Mouse (Mus musculus): ENCODE measurements around the gene Mrps23. TPM values are rescaled to one million over a fixed set of nuclear protein-coding genes. Genes with fewer than 3 reads are reported as not detected.
A peak's percentile ranks its signal among the peaks of the same experiment; 100 is the strongest.

Gene Mrps23
- polyA plus RNA-seq, 1 experiment: 74.9 TPM

DNA sequence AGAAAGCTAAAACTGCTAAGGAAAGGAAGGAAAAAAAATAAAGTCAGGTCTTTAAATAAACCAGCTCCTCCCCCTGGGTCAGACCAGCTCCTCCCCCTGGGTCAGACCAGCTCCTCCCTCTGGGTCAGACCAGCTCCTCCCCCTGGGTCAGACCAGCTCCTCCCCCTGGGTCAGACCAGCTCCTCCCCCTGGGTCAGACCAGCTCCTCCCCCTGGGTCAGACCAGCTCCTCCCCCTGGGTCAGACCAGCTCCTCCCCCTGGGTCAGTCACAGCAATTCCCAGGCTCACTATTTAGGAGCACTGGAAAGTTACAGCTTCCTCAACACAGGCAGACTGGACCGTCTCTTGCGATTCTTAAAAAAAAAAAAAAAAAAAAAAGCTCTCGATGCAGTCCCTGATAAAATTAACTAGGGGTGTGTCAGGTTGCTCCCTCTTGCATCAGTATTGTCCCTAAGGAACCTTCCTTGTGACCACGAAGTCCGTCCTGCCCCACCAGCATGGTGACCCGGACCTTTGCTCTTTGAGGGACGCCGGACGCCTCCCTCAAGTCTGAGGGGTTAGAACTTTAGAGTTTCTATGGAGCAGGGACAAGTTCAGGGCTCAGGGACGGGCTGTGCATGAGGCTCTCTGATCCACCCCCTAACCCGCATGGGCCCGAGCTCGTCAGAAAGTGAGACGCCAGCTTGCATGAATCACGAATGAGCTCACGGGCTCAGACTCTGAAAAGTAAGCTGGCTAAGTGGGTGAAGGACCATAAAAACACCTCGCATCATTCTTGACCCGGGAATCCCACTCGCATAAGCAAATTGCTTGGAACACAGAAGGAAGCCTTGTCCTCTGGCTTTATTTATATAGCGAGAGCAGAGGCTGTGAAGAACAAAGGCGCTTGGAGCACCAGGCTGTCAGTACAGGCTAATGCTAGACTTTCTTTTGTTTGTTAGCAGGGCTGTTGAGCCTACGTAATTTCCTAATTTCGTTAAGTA, 31.3 kb downstream of the Mrps23 start:
- peak; percentile 79 for DNase-seq (ENCODE audit: low read depth)

DNA sequence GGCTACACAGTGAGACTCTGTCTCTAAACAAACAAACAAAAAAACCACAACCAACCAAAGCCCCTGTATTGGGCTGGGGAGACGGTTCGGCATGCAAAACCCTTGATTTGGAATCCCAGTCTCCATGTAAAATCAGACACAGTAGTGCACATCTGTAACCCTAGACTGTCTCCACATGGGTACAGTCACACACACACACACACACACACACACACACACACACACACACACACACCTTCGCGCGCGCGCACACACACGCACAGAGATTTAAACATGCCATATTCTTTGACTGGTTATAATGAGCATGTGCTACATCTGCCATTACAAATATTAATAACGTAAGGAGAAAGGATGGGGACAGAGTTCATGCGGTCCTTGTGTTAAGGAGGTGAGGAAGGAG, 36.1 kb downstream of the Mrps23 start:
- no peak for TF ChIP-seq POLR2A (IDR thresholded peaks at IDR 0.05; ENCODE audit: borderline replicate concordance, extremely low read depth, insufficient read depth, insufficient read length, poor library complexity, severe bottlenecking)
- TF ChIP-seq CTCF (IDR thresholded peaks at IDR 0.05; ENCODE audit: borderline replicate concordance, extremely low read depth, insufficient read depth, insufficient read length): no peak

More for the DNA sequence above, 31.3 kb downstream of the Mrps23 start:
- TF ChIP-seq CTCF (IDR thresholded peaks at IDR 0.05; ENCODE audit: borderline replicate concordance, extremely low read depth, insufficient read depth, insufficient read length): no peak
- TF ChIP-seq POLR2A (IDR thresholded peaks at IDR 0.05; ENCODE audit: borderline replicate concordance, extremely low read depth, insufficient read depth, insufficient read length, poor library complexity, severe bottlenecking): no peak

DNA sequence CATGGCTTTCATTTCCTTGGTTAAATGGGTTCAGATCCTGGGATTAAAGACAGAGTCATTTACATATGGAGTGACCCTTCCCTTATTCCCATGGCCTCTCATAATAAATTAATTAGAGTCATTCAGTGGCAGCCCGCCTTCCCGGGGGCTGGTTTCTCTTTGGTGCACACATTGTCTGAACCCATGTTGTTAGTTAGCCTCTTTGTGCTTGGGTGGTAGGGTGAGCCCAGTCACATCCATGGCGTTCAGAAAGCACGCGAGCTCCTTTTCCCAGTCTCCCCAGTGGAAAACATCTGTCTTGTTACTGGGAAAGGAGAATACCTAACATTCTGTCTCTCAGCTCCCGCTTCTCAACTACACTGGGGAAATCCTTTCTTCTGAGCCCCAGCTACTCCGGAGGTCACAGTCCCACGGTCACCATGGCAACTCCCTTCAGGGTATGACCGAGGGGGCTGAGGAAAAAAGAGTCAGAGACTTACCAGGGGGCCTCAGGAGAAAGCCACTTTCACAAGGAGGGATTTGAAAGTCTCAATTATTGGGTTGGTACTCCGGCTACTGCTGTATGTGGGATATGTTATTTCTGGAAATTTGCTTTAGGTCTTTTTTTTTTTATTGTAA, 36.7 kb downstream of the Mrps23 start:
- TF ChIP-seq POLR2A (IDR thresholded peaks at IDR 0.05; ENCODE audit: borderline replicate concordance, extremely low read depth, insufficient read depth, insufficient read length, poor library complexity, severe bottlenecking) (no peak), CTCF (IDR thresholded peaks at IDR 0.05; ENCODE audit: borderline replicate concordance, extremely low read depth, insufficient read depth, insufficient read length) (no peak)
- DNase-seq (ENCODE audit: low read depth): peak; percentile 93

More for the DNA sequence above, 36.1 kb downstream of the Mrps23 start:
- no peak for DNase-seq (ENCODE audit: low read depth)

GRCm38 (mm10) chr11:88241468-88242301, 37.5 kb downstream of the Mrps23 start:
- no peak for TF ChIP-seq CTCF (IDR thresholded peaks at IDR 0.05; ENCODE audit: borderline replicate concordance, extremely low read depth, insufficient read depth, insufficient read length)
- TF ChIP-seq POLR2A (IDR thresholded peaks at IDR 0.05; ENCODE audit: borderline replicate concordance, extremely low read depth, insufficient read depth, insufficient read length, poor library complexity, severe bottlenecking): no peak
- peak; percentile 45 for DNase-seq (ENCODE audit: low read depth)

- no peak for TF ChIP-seq CTCF (IDR thresholded peaks at IDR 0.05; ENCODE audit: borderline replicate concordance, extremely low read depth, insufficient read depth, insufficient read length)
- no peak for TF ChIP-seq POLR2A (IDR thresholded peaks at IDR 0.05; ENCODE audit: borderline replicate concordance, extremely low read depth, insufficient read depth, insufficient read length, poor library complexity, severe bottlenecking)
- DNase-seq (ENCODE audit: low read depth): no peak
Observed at GRCm38 (mm10) chr11:88245581-88246170, 41.5 kb downstream of the Mrps23 start.

- no peak for DNase-seq (ENCODE audit: low read depth)
- TF ChIP-seq CTCF (IDR thresholded peaks at IDR 0.05; ENCODE audit: borderline replicate concordance, extremely low read depth, insufficient read depth, insufficient read length): no peak
- TF ChIP-seq POLR2A (IDR thresholded peaks at IDR 0.05; ENCODE audit: borderline replicate concordance, extremely low read depth, insufficient read depth, insufficient read length, poor library complexity, severe bottlenecking): no peak
Observed at GRCm38 (mm10) chr11:88248636-88249035, 44.4 kb downstream of the Mrps23 start.

- TF ChIP-seq POLR2A (IDR thresholded peaks at IDR 0.05; ENCODE audit: borderline replicate concordance, extremely low read depth, insufficient read depth, insufficient read length, poor library complexity, severe bottlenecking) (no peak), CTCF (IDR thresholded peaks at IDR 0.05; ENCODE audit: borderline replicate concordance, extremely low read depth, insufficient read depth, insufficient read length) (no peak)
- DNase-seq (ENCODE audit: low read depth): no peak
Observed at GRCm38 (mm10) chr11:88250568-88250967, 46.4 kb downstream of the Mrps23 start.

- TF ChIP-seq POLR2A (IDR thresholded peaks at IDR 0.05; ENCODE audit: borderline replicate concordance, extremely low read depth, insufficient read depth, insufficient read length, poor library complexity, severe bottlenecking) (no peak), CTCF (IDR thresholded peaks at IDR 0.05; ENCODE audit: borderline replicate concordance, extremely low read depth, insufficient read depth, insufficient read length) (no peak)
Observed at GRCm38 (mm10) chr11:88251295-88251694, 47.1 kb downstream of the Mrps23 start.

DNA sequence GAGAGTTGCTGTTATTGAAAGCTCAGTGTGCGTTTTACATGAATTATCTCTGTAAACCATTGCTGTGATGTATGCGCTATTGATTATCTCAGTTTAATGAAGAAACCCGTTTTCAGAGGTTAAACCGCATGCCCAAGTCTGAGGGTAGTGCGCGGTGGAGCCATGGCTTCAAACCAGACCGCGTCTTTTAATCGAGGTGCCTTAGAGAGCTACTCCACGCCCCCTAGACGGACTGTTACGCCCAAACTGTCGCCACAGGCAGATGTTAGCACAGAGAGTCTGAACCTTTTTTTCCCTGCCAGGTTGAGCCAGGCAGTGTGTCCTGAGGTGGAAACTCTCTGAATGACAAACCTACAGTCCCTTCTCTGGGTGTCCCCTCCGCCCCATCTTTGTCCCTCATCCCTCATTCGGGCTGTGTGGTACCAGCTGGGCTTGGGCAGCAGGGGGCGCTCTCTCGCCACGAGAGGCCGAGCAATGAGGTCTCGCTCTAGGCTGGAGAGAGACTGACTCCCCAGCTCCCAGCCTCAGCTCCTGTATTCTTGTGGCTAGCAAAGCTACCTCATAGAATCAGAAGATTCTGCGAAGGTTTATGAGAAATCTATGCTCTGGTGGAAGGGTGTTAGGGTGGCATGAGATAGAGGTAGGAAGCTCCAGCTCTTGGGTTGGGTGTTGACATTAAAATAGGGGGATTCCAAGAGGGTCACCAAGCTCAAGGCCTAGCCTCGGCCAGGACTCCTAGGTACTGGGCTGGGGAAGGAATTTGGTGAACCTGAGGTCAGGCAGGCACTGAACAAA, 48.0 kb downstream of the Mrps23 start:
- peak; percentile 89 for DNase-seq (ENCODE audit: low read depth)
- no peak for TF ChIP-seq POLR2A (IDR thresholded peaks at IDR 0.05; ENCODE audit: borderline replicate concordance, extremely low read depth, insufficient read depth, insufficient read length, poor library complexity, severe bottlenecking)
- peak; percentile 99 for TF ChIP-seq CTCF (IDR thresholded peaks at IDR 0.05; ENCODE audit: borderline replicate concordance, extremely low read depth, insufficient read depth, insufficient read length)

More at GRCm38 (mm10) chr11:88251295-88251694, 47.1 kb downstream of the Mrps23 start:
- DNase-seq (ENCODE audit: low read depth): no peak

All from brain, embryonic 14.5 days (tissue).